Mouse (Mus musculus) limb, embryonic 14.5 days (tissue): Measurements from ENCODE around the gene Lum. TPM values are rescaled to one million over a fixed set of nuclear protein-coding genes. Genes with fewer than 3 reads are reported as not detected.

Experiments
- ATAC-seq: fragments of 200-750 bp; cut with Nextera tagmentation; 2 replicates; pipeline ENCODE4 v1.8.0; 2017; ENCODE audit warnings: low read depth, moderate number of reproducible peaks, moderate TSS enrichment; ENCODE audit not compliant: low FRiP score
- DNase-seq: peaks from one replicate; pipeline ENCODE4 v3.0.0-alpha.2; 2015; ENCODE audit warnings: low spot score
- H3K27ac ChIP-seq: fragments of 300-500 bp; sonication (generic); replicated peaks from 2 replicates; pipeline ENCODE4 v1.5.1; 2014; ENCODE audit warnings: low read depth, mild to moderate bottlenecking, low read length, moderate library complexity, mixed read lengths
- H3K27me3 ChIP-seq: fragments of 300-500 bp; sonication (generic); 2 replicates; pipeline ENCODE4 v1.6.1; 2014; ENCODE audit warnings: low read length, mixed read lengths; ENCODE audit not compliant: control insufficient read depth, insufficient read depth
- H3K36me3 ChIP-seq: fragments of 300-500 bp; sonication (generic); 2 replicates; pipeline ENCODE4 v1.6.1; 2014; ENCODE audit warnings: mild to moderate bottlenecking, low read length, moderate library complexity, mixed read lengths; ENCODE audit not compliant: control insufficient read depth, insufficient read depth
- H3K4me1 ChIP-seq: fragments of 300-500 bp; sonication (generic); 2 replicates; pipeline ENCODE4 v1.6.1; 2014; ENCODE audit warnings: antibody characterized with exemption, low read length, mixed read lengths; ENCODE audit not compliant: control insufficient read depth, insufficient read depth
- H3K4me2 ChIP-seq: fragments of 300-500 bp; sonication (generic); replicated peaks from 2 replicates; pipeline ENCODE4 v1.6.1; 2014; ENCODE audit warnings: low read depth, mild to moderate bottlenecking, low read length, moderate library complexity; ENCODE audit not compliant: severe bottlenecking
- H3K4me3 ChIP-seq: fragments of 300-500 bp; sonication (generic); replicated peaks from 2 replicates; pipeline ENCODE4 v1.5.1; 2014; ENCODE audit warnings: low read length
- H3K9ac ChIP-seq: fragments of 300-500 bp; sonication (generic); 2 replicates; pipeline ENCODE4 v1.6.1; 2014; ENCODE audit warnings: mild to moderate bottlenecking, low read depth, low read length, moderate library complexity; ENCODE audit not compliant: severe bottlenecking
- H3K9me3 ChIP-seq: fragments of 300-500 bp; sonication (generic); 2 replicates; pipeline ENCODE4 v1.6.1; 2016; ENCODE audit warnings: low read length; ENCODE audit not compliant: control insufficient read depth
- POLR2A ChIP-seq: fragments of 200-500 bp; IDR thresholded peaks from 2 replicates; pipeline ENCODE4 v1.8.0; 2012; ENCODE audit warnings: inconsistent platforms, mild to moderate bottlenecking, moderate library complexity, borderline replicate concordance; ENCODE audit not compliant: insufficient read depth, insufficient read length; ENCODE audit errors: extremely low read depth
- WGBS: fragments of 180-500 bp; shearing (Covaris S2); extraction: QIAGEN DNeasy Blood & Tissue Kit; methylation state at CpG from one replicate; pipeline ENCODE4 v1.1.7; 2014; 5-methylcytosine and 5-hydroxymethylcytosine counted together
- polyA plus RNA-seq, 2 experiments: library from polyadenylated mRNA; depleted of rRNA in 1 of 2; stranded (reverse) in 1 of 2; unstranded in 1 of 2; fragments of >200 nt; fragmentation: Nextera tagmentation in 1 of 2; extraction: Ambion mirVana in 1 of 2; gene quantifications; 2 replicates each; pipeline versions ENCODE4 v1.2.1 to v1.2.3; 2012 to 2014

The Lum gene
- polyA plus RNA-seq, 2 experiments, result 402 to 602 TPM

GRCm38 (mm10) chr10:97589574-97589973, 24.6 kb downstream of the Lum start:
- Histone ChIP-seq H3K4me3 (no peak overlapping the region), H3K27me3 (no peaks in the 10 kb centered on the region), H3K9me3 (no peaks in the 10 kb centered on the region), H3K9ac (no peak overlapping the region), H3K27ac (peak overlapping the region; percentile 48; the same call in 1 of the 2 replicates), H3K36me3 (no peaks in the 10 kb centered on the region), H3K4me2 (no peak overlapping the region), H3K4me1 (peaks cover 22% of the 10 kb centered on the region)
- no peak for TF ChIP-seq POLR2A
- ATAC-seq, result no peak
- 80% methylated on average over 6 of the region's 6 CpGs for WGBS
- no peak for DNase-seq

- Histone ChIP-seq H3K9ac (no peak overlapping the region), H3K27ac (peak overlapping the region; percentile 67), H3K4me3 (no peak overlapping the region), H3K27me3 (no peaks in the 10 kb centered on the region), H3K4me2 (no peak overlapping the region), H3K36me3 (no peaks in the 10 kb centered on the region), H3K9me3 (no peaks in the 10 kb centered on the region), H3K4me1 (peaks cover 26% of the 10 kb centered on the region)
- peak; percentile 64; the same call in 1 of the 2 replicates for ATAC-seq
- peak; percentile 68 for DNase-seq
- 12% methylated on average over 3 of the region's 3 CpGs for WGBS
- TF ChIP-seq POLR2A, result no peak
Measured at GRCm38 (mm10) chr10:97591036-97591435, 26.1 kb downstream of the Lum start.

GRCm38 (mm10) chr10:97591685-97592084, 26.8 kb downstream of the Lum start:
- no peaks in the 10 kb centered on the region for H3K27me3 ChIP-seq
- no peak for ATAC-seq
- peaks cover 26% of the 10 kb centered on the region for H3K4me1 ChIP-seq
- 48% methylated on average over 3 of the region's 3 CpGs for WGBS
- H3K9ac ChIP-seq, result no peak overlapping the region
- no peaks in the 10 kb centered on the region for H3K9me3 ChIP-seq
- peak overlapping the region; percentile 65; the same call in 1 of the 2 replicates for H3K27ac ChIP-seq
- no peak for TF ChIP-seq POLR2A
- H3K36me3 ChIP-seq, result no peaks in the 10 kb centered on the region
- no peak overlapping the region for H3K4me2 ChIP-seq
- DNase-seq, result no peak
- H3K4me3 ChIP-seq, result no peak overlapping the region

- Histone ChIP-seq H3K4me3 (no peak overlapping the region), H3K27ac (no peak overlapping the region), H3K4me2 (no peak overlapping the region), H3K27me3 (no peaks in the 10 kb centered on the region), H3K9ac (no peak overlapping the region), H3K4me1 (peaks cover 15% of the 10 kb centered on the region), H3K9me3 (no peaks in the 10 kb centered on the region), H3K36me3 (no peaks in the 10 kb centered on the region)
- ATAC-seq, result peak; percentile 54; the same call in 1 of the 2 replicates
- DNase-seq, result peak; percentile 44
- WGBS, result 67% methylated on average over 1 of the region's 1 CpGs
- TF ChIP-seq POLR2A, result no peak
Measured at GRCm38 (mm10) chr10:97595680-97596079, 30.8 kb downstream of the Lum start.

GRCm38 (mm10) chr10:97601744-97602143, 36.8 kb downstream of the Lum start:
- Histone ChIP-seq H3K27ac (no peak overlapping the region), H3K4me1 (0 out of 2 replicates have a peak, but pooled peaks cover under 1% of the 10 kb centered on the region), H3K4me3 (no peak overlapping the region), H3K27me3 (no peaks in the 10 kb centered on the region), H3K9ac (no peak overlapping the region), H3K4me2 (no peak overlapping the region), H3K36me3 (no peaks in the 10 kb centered on the region), H3K9me3 (no peaks in the 10 kb centered on the region)
- ATAC-seq (no peak), DNase-seq (no peak)
- no peak for TF ChIP-seq POLR2A
- whole genome bisulfite sequencing, result 64% methylated on average over 4 of the region's 4 CpGs

GRCm38 (mm10) chr10:97603256-97603655, 38.3 kb downstream of the Lum start:
- no peak overlapping the region for H3K27ac ChIP-seq
- ATAC-seq, result no peak
- 0 out of 2 replicates have a peak, but pooled peaks cover 4% of the 10 kb centered on the region for H3K4me1 ChIP-seq
- H3K4me3 ChIP-seq, result no peak overlapping the region
- no peaks in the 10 kb centered on the region for H3K9me3 ChIP-seq
- H3K9ac ChIP-seq, result no peak overlapping the region
- no peak for DNase-seq
- no peaks in the 10 kb centered on the region for H3K36me3 ChIP-seq
- TF ChIP-seq POLR2A, result no peak
- H3K4me2 ChIP-seq, result no peak overlapping the region
- no peaks in the 10 kb centered on the region for H3K27me3 ChIP-seq
